Mouse (Mus musculus) adrenal gland, postnatal 10 days (tissue): ENCODE measurements at regions not wholly inside any gene's neighbourhood (a gene's known extent, or its start where the extent isn't known, plus 50 kb on each side); places are given as distances from the start of the nearest gene placed in this dataset.

Experiments
- DNase-seq: peaks from one replicate; pipeline ENCODE4 v3.0.0; 2021; ENCODE audit warnings: mixed read lengths

- DNase-seq: no peak
Measured at GRCm38 (mm10) chr15:97188545-97188944, 58.4 kb upstream of the Pced1b start.

DNA sequence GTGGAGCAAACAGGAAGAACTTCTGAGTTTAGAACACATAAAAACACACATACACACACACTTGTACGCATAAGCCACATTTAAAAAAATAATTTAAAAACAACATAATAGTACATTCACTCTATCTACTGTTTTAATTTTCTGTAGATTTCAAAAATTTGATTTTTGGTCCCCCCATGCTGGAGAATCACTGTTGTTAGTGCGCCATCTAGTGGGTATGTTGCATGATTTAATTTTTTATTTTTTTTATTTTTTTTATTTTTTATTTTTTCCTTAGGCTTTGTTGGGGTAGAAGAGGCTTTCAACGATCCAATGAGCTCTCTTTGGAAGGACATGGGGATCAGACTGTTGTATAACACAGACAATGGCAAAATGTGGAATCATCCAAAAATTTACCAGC lies 59.1 kb upstream of the Pced1b start:
- DNase-seq: no peak

GRCm38 (mm10) chr15:97186034-97186433 lies 60.9 kb upstream of the Pced1b start:
- peak; percentile 26 for DNase-seq

GRCm38 (mm10) chr15:97182617-97183038 lies 64.3 kb upstream of the Pced1b start:
- no peak for DNase-seq

DNA sequence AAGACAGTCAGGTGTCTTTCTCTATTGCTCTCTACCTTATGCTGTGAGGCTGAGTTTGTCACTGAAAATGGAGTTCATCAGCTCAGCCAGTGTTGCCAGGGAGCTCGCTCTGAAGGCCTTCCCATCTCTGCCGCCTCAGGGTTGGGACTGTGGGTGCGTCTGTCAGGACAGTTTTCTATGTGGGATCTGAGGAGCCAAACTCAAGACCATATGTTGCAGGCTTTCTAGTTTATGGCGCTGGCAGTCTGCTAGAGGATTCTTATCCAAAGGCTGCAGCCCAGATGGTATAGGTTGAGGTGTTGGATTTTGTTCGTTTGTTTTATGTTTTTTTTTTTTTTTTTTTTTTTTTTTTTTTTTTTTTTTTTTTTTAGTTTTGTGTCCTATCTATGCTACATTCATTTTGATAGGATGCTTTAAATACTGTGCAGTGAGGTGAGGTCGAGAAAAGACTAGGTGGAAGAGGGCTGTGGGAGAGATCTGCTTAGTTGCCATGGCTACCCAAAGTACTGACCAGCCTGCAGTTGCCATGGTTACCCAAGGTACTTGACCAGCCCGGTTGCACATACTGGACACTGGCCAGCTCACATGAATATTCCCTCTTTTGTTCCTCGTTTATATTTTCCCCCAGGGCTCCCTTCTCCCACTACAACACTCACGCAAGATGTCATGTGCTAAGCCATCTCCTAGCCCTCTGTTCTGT lies 65.8 kb upstream of the Pced1b start:
- no peak for DNase-seq

GRCm38 (mm10) chr15:97178286-97178685 lies 68.6 kb upstream of the Pced1b start:
- DNase-seq: no peak

- DNase-seq: no peak
Measured at GRCm38 (mm10) chr15:97177806-97178205, 69.1 kb upstream of the Pced1b start.

DNA sequence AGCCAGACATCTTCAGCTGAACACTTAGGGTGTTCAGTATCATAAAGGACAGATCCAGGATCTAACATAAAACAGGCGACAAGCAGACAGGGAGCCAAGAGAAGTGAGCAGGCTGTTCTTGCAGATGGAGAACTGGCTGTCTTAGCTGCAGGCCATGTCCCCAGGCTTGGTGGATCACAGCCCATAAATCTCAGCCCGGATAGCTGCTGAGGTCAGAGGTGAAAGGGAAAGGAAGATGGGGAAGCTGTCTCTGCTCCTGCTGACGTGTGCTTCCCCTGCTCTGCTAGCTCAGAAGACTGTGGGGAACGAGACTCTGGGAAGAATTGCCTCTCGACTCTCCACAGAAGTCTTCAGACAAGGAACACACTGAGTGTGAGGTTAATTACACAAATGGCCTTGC lies 71.9 kb upstream of the Pced1b start:
- no peak for DNase-seq

GRCm38 (mm10) chr15:97173233-97173632 lies 73.7 kb upstream of the Pced1b start:
- DNase-seq: no peak

DNA sequence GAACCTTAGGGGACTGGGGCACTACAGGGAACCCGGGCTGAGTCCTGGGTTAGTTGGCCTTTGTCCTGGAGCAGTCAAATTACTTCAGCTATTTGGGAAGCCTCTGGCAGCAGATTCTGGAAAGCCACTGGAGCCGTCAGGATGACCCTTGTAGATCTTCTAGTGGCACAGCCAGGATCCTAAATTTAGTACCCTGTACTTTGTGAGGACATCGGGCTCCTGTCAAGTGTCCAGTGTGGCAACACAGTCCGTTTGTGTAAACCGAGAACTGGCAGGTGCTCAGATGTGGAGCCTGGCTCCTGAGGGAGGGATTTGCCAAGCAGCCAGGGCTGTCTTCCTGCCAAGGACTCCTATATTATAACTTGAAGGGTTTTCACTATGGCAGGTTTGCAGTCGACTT lies 76.8 kb upstream of the Pced1b start:
- peak; percentile 53 for DNase-seq

DNA sequence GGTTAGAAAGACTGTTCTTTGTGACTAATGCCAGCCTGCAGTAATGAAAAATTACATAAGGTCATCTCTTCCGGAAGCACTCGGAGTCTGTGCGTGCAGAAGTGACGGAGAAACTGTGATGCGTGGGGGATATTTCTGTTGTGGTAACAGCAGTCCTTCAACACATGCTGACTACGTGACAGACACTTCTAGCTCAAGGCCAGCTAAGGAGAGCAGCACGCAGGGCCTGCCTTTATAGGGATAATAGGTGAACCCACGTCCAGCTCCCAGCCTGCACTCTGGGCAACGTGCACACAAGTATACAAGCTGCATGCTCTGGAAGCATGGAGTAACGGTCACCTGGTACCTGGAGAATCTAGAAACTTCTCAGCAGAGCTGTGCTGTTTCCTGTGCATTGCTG lies 77.5 kb upstream of the Pced1b start:
- DNase-seq: peak; percentile 23

DNA sequence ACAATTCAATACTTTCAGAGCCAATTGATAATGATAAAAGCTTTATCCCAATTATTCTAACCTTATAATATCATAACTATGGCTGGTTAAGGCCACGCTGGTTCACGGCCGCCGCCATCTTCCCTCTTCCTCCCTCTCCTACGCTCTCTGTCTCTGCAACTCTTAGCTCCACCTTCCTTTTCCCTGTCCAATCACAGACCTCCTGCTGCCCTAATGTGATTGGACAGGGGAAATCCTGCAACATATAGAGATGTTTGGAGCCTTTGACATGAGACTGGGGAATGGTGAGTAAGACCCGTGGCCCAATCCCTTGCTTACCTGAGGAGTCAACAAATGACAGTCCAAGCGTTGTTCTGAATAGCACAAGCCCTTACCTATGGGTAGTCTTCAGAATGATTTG lies 79.8 kb upstream of the Pced1b start:
- no peak for DNase-seq

- DNase-seq: peak; percentile 23
Measured at GRCm38 (mm10) chr15:97164616-97165015, 82.3 kb upstream of the Pced1b start.

GRCm38 (mm10) chr15:97163971-97164370 lies 82.9 kb upstream of the Pced1b start:
- no peak for DNase-seq

DNA sequence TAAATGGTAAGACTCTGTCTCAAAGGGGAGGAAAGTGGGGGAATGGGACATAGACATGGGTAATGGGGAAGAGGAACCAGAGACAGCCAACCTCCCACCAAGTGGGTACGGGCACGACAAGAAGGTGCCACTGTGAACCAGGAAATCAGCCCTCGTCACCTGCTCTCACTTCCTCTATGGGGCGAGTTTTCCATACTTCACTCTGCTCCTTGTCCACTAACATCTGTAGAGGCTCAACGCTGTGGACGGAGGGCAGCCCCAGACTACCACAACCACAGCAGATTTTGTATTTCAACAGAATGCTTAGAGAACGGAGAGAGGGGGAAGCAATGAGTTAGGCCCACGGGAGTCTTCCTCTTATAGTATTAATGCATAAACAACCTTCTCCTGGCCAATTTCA lies 83.8 kb upstream of the Pced1b start:
- no peak for DNase-seq

DNA sequence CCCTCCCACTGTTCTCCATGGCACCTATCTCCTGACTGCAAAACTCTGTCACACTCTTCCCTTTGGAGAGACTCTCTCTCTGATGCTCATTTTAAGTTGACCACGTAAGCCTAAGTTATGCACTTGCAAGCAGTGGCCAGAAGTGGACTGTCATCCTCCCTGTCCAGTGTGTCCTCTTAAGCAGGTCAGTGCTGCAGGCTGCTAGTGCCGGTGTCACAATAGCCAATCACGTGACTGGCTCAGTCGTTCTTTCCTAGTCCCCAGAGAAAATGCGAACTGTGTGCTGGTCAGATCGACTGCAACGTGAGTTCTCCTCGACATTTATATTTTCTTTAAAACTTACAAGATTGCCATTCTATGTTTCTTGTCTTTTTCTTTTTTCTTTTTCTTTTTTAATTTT lies 84.6 kb upstream of the Pced1b start:
- no peak for DNase-seq

DNA sequence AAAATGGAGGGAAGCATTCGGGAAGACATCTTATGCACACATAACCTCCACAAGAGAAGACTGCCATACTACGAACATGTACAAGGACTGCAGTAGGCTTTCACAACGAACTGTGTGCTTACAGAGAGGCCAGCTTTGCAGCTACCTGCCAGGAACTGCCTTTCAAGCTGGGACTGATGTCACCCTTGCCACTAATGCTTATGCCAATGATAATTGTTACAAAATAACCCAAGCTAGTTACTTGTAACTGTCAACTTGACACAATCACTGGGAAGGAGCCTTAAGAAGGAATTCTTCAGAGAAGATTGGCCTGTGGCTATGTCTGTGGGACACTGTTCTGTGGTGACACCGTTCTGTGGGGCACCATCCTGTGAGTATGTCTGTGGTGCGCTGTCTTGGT lies 85.4 kb upstream of the Pced1b start:
- no peak for DNase-seq

DNA sequence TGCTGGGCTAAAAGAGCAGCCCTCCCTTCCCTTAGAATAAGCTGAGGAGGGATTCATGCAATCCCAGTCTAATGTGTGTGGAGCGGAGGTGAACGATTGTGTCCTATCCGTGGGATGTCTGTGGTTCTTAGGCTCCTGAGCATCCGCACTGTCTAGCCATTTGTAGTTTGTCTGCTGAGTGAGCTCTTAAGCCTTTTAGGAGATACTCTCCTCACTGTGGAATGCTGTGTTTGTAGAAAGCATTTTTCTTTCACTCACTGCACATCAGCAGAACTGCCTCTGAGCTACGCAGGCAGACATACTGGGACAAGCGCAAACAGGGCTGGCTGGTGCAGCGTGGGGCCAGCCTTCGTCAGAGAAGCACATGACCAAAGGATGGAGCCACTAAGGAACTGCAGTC lies 94.6 kb upstream of the Pced1b start:
- DNase-seq: no peak

DNA sequence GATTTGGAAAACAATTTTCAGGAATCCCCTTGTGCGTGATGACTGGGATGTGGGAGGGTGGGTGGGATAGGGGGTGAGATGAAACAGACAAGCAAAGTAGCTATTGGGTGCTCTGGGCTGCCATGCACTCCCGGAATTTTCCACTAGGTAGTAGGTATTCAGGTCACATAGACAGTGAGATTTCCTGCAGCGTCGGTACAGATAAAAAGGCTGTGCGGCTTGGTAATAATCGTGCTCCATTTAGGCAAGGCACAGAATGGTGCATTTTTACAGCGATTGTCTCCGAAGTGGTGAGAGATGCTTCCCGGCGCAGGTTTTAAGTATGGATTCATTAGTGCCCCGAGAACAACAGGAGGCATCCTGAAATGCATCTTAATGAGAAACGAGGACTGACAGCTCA lies 95.1 kb upstream of the Pced1b start:
- DNase-seq: no peak

GRCm38 (mm10) chr15:97150983-97151735 lies 95.4 kb upstream of the Slc38a4 start:
- DNase-seq: no peak

GRCm38 (mm10) chr15:97141958-97142357 lies 86.2 kb upstream of the Slc38a4 start:
- no peak for DNase-seq

- DNase-seq: no peak
Measured at GRCm38 (mm10) chr15:97138265-97138664, 82.5 kb upstream of the Slc38a4 start.

DNA sequence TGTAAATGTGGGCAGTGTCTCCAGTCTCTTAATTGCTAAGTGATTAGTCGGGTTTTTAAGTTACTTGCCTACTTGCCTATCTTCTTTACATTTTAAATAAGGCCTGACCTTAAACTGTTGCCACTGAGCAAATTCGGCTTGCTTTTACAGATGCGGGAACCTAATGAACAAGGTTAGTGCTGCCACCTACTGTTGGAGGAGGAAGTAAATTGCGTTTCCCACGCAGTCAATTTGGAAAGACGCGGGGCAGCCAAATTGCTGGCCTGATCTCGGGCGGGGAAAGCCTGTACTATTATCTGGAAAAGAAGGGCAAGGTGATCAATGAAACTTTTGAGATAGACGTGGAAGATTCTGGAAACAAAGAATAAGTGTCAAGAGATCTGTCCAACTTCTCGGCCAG lies 79.5 kb upstream of the Slc38a4 start:
- DNase-seq: peak; percentile 71

- no peak for DNase-seq
Measured at GRCm38 (mm10) chr15:97127771-97128170, 72.0 kb upstream of the Slc38a4 start.
